Mouse (Mus musculus): ENCODE results near the gene Mapk9. TPM values are rescaled to one million over a fixed set of nuclear protein-coding genes. Genes with fewer than 3 reads are reported as not detected.

Gene Mapk9
- total RNA-seq, 1 experiment from 2014 or later, result 43.4 TPM

DNA sequence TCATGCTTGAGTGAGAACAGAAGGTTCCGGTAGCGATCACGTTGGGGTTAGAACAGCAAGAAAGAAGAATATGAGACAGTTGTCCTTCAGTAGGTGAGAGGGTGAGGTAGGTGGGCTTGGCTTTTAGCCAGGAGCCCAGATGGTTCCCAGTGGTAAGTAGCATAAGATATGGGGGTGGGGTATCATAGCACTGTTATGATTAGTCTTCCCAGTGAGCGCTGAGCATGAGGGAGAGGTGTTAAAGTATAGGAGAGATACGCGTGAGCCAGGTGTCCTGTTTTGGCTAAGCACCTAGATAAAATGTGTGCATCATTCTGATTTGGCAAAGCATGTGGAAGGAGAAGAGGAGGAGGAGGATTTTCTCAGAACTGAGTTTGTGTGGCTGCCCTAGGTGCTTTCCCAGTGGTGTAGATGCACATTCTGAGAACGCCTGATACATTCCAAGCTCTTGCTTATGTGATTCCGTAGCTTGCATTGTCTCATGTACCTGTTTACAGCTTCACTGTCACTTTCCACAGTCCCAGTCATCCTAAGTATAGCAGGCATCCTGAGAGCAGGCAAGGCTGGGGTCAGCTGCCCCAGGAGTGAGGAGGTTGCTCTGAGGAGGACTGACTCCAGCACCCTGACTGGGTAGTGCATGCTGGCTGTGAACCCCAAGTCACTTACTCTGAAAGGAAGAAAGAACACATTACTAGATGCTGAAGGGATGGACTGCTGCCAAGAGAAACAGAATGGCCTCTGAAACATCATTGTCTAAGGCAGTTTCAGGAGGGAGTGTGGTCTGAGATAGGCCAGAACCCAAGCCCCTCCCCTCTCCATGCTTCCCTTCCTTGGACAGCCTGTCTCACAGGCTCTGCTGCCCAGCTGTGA is 30.6 kb downstream of the Mapk9 start:
- no peak for ATAC-seq (replicated peaks; ENCODE audit: insufficient number of reproducible peaks, low FRiP score, low TSS enrichment, poor library complexity, severe bottlenecking)

DNA sequence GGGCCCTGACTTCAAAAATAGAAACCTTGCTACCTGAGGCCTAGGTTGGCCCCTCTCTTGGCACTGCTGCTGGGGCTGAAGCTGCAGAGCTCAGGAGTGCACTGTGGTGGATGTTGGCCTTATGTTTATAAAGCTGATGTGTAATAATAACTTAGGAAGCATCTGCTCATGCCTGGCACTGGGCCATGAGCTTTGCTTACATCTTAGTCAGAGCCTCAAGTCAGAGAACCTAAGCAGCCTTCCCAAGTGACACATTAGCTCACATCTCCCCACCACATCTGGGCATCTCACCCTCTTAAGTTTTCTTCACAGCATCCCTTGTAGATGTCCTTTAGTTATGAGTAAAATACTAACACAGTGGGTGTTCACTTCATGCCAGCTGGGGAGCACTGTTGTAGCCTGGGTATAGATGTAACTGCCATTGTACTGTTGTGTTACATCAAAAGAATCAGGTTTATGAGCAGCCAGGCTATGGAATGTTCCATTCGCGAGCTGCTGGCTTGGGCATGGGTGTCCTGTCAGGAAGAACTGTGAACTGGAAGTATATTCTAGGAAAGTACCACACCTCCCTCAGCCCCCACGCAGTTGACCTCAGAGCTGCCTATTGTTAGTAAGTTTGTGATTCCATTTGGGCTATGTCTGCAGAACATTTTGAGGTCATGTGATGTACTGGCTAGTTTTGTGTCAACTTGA is 33.5 kb downstream of the Mapk9 start:
- no peak for ATAC-seq (replicated peaks; ENCODE audit: insufficient number of reproducible peaks, low FRiP score, low TSS enrichment, poor library complexity, severe bottlenecking)

- ATAC-seq (replicated peaks; ENCODE audit: insufficient number of reproducible peaks, low FRiP score, low TSS enrichment, poor library complexity, severe bottlenecking), result no peak
Observed at GRCm38 (mm10) chr11:49883394-49883793, 36.8 kb downstream of the Mapk9 start.

GRCm38 (mm10) chr11:49888469-49888868 is 41.9 kb downstream of the Mapk9 start:
- no peak for ATAC-seq (replicated peaks; ENCODE audit: insufficient number of reproducible peaks, low FRiP score, low TSS enrichment, poor library complexity, severe bottlenecking)

DNA sequence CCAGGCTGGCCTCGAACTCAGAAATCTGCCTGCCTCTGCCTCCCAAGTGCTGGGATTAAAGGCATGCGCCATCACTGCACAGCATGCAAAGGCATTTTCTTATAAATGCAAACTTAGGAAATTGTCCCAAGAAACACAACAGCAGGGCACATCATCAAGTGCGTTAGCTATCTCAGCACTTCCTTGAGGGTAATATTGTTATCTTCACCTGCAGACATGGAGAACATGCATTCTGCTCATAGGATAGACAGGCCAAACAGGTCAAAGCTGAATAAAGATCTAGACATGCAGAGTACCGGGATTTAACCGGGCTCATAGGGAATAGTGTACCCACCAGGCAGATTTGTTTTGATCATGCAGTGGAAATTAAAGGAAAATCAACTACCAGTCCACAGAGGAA is 45.4 kb downstream of the Mapk9 start:
- no peak for ATAC-seq (replicated peaks; ENCODE audit: insufficient number of reproducible peaks, low FRiP score, low TSS enrichment, poor library complexity, severe bottlenecking)

GRCm38 (mm10) chr11:49893806-49894205 is 47.3 kb downstream of the Mapk9 start:
- no peak for ATAC-seq (replicated peaks; ENCODE audit: insufficient number of reproducible peaks, low FRiP score, low TSS enrichment, poor library complexity, severe bottlenecking)

DNA sequence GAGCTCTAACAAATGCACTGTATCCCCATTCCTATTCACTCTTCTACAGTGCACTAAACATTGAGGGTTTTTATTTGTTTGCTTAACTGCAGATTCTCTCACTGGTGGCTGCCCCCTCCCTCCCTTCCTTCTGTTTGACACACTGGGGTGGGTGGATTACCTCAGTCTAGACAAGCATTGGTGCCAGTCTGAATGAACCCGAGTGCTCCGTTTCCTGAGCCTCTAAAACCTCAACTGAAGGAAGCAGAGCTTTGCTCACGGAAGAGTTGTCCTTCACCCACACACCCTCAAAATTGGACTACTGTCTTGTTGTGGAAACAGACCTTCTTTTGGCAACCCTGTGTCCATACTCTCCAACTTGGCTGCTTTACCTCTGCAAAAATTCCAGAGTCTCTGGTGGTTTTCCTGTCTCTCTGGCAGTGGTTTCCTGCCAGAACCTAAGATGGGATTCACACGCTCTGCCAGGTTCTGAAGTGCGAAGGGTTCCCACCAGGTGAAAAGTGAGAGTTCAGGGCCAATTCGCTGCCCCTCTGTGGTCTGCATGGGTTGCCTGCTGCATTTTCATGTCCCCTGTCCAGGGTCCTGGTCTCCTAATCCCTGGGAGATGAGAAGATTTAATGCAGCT is 49.5 kb downstream of the Mapk9 start:
- no peak for ATAC-seq (replicated peaks; ENCODE audit: insufficient number of reproducible peaks, low FRiP score, low TSS enrichment, poor library complexity, severe bottlenecking)

DNA sequence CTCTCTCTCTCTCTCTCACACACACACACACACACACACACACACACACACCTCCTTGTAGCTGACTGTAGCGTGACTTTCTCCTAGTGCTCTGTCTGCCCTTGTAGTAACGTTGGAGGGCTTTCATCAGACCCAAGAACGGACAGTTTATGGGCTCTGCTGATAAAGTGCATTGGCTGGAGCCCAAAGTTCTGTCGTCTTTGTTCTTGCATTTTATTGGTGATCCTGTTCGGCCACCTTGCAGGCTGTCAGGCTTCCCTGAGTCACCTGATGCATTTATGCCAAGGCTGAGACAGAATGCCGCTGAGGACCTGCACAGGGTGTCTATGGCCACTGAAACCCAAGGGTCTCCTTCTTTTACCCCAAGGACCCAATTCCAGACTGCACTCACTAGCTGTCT is 53.5 kb downstream of the Mapk9 start:
- ATAC-seq (replicated peaks; ENCODE audit: insufficient number of reproducible peaks, low FRiP score, low TSS enrichment, poor library complexity, severe bottlenecking), result no peak

- ATAC-seq (replicated peaks; ENCODE audit: insufficient number of reproducible peaks, low FRiP score, low TSS enrichment, poor library complexity, severe bottlenecking), result no peak
Observed at GRCm38 (mm10) chr11:49900962-49901658, 54.6 kb downstream of the Mapk9 start.

DNA sequence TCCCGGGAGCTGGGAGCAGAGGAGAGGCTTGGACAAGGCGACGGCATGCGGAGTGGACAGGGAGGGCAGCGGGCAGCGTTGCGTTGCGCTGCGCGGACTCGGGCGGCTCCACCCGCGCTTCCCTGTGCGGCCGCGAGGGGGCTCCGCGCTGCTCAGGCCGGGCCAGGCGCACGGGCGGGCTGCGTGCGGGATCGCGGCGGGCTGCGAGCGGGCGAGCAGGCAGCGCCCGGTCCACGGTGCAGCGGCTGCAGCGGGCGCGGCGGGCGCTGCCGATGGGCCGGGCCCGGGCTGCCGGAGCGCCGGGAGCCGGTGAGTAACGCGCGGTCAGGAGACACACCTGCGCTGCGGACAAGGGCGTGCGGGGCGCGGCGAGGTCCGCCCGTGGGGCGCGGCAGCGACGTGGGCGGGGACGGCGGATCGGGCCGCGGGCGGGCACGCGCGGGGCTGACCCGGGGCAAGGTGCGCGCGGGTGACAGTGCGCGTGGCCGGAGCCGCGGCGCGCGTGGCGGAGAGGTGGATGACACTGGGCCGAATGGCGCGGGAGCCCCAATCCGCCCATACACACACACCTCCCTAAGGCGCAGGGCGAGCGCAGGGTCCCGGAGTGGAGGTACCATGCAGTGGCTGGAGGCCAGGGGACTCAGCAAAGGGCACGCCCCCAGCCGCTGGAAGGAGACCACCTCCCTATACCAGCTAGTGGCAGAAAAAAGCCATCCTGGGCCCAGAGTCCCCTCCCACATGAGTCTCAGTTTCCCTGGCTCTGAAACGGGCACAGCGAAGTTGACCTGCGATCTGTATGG is 55.3 kb downstream of the Mapk9 start, which contains the start of gene Rasgef1c:
Gene Rasgef1c, plus strand, starts transcription at position 177 of the 800 bp plus-strand sequence.
- no peak; the same call in 1 of the 2 replicates for ATAC-seq (replicated peaks; ENCODE audit: insufficient number of reproducible peaks, low FRiP score, low TSS enrichment, poor library complexity, severe bottlenecking)

DNA sequence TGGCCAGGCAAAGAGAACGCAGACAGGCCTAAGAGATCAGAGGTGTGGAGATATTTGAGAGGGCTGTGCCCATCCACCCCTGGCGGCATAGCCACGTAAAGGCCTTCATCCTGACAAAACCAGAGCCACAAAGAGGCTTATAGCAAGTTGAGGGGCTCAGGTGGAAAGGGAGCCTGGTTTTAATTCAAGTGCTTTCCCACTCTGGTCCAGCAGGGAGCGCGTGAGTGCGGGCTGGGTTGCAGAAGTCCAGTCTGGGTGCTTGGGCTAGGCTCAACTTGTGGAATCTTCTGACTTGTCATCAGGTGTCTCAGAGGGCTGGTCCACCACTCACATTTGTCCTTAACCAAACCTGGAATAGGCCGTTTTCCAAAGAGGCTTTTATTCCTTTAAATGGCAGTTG is 56.8 kb downstream of the Mapk9 start:
- ATAC-seq (replicated peaks; ENCODE audit: insufficient number of reproducible peaks, low FRiP score, low TSS enrichment, poor library complexity, severe bottlenecking), result peak; percentile 66; the same call in 1 of the 2 replicates

DNA sequence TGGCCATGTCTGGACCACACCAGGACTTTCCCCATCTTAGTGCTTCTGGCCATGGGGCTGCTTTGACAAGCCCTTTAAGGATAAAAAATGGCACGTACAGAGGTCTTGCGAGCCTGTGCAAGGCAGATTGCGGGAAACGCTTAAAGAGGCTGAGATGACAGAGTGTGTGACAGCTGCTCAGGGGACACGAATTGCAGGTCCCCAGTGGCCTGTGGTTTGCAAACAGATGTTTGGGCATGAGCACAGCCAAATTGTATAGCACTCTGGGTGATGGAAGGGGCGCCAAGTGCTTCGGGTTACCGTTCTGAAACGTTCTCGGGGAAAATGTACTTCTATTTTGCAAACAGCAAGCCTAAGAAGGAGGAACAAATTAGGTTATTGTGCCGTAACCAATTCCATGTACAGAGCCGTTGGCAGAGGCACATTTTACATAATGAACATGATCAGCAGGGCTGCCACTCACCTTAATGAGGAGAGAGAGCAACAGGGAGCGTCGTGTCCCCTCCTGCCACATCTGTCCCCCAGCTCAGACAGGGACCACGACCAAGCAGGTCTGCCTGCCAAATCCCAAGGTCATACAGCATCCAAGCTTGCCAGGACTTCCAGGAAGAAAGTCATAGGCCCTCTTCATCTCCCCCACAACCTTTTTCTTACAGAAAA is 72.1 kb downstream of the Mapk9 start:
- ATAC-seq (replicated peaks; ENCODE audit: insufficient number of reproducible peaks, low FRiP score, low TSS enrichment, poor library complexity, severe bottlenecking), result no peak

DNA sequence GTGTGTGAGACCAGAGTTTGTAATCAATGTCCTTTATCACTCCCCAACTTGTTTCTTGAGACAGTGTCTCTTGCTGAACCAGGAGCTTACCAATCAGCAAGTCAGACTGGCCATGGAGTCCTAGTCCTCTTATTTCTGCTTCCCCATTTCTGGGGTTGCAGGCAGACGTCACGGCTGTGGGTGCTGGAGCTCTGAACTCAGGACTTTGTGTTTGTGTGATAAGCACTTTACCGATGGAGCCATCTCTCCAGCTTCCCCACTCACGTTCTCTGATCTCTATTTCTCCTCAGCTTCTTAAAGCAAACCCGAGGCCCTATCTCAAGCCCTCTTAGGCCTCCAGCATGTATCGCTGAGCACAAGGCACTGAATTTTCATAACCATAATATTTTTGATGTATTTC is 72.8 kb downstream of the Mapk9 start:
- no peak for ATAC-seq (replicated peaks; ENCODE audit: insufficient number of reproducible peaks, low FRiP score, low TSS enrichment, poor library complexity, severe bottlenecking)

GRCm38 (mm10) chr11:49923539-49923938 is 77.0 kb downstream of the Mapk9 start:
- ATAC-seq (replicated peaks; ENCODE audit: insufficient number of reproducible peaks, low FRiP score, low TSS enrichment, poor library complexity, severe bottlenecking), result no peak

GRCm38 (mm10) chr11:49926183-49926582 is 79.6 kb downstream of the Mapk9 start:
- ATAC-seq (replicated peaks; ENCODE audit: insufficient number of reproducible peaks, low FRiP score, low TSS enrichment, poor library complexity, severe bottlenecking), result no peak

GRCm38 (mm10) chr11:49927169-49927568 is 80.6 kb downstream of the Mapk9 start:
- no peak for ATAC-seq (replicated peaks; ENCODE audit: insufficient number of reproducible peaks, low FRiP score, low TSS enrichment, poor library complexity, severe bottlenecking)

GRCm38 (mm10) chr11:49927670-49928069 is 81.1 kb downstream of the Mapk9 start:
- no peak for ATAC-seq (replicated peaks; ENCODE audit: insufficient number of reproducible peaks, low FRiP score, low TSS enrichment, poor library complexity, severe bottlenecking)

Measured in monocyte, adult 5-6 weeks (primary cell).